Mouse (Mus musculus) C2C12 (cell line): ENCODE data around the gene Mesp2. TPM values are rescaled to one million over a fixed set of nuclear protein-coding genes. Genes with fewer than 3 reads are reported as not detected.

Experiments used
- H3K27me3 ChIP-seq: one replicate; pipeline ENCODE4 v1.6.1; 2011; ENCODE audit not compliant: control insufficient read depth, insufficient read depth, insufficient read length
- H3K36me3 ChIP-seq: one replicate; pipeline ENCODE4 v1.6.1; 2011; ENCODE audit not compliant: control insufficient read depth, insufficient read depth
- H3K4me3 ChIP-seq: one replicate; pipeline ENCODE4 v1.5.1; 2011; ENCODE audit warnings: mild to moderate bottlenecking, control low read depth; ENCODE audit not compliant: poor library complexity, insufficient read depth, severe bottlenecking
- H3K79me2 ChIP-seq: one replicate; pipeline ENCODE4 v1.6.1; 2011; ENCODE audit not compliant: control insufficient read depth, insufficient read depth
- H3K79me3 ChIP-seq: one replicate; pipeline ENCODE4 v1.6.1; 2011; ENCODE audit warnings: low read depth, control low read depth
- H3ac ChIP-seq: one replicate; pipeline ENCODE3; 2011; ENCODE audit warnings: low read depth; ENCODE audit not compliant: control insufficient read depth, insufficient read length
- CEBPB ChIP-seq: IDR thresholded peaks from one replicate; pipeline ENCODE4 v1.6.1; 2011; ENCODE audit warnings: low read depth, mild to moderate bottlenecking, control low read depth, moderate library complexity
- CTCF ChIP-seq: IDR thresholded peaks from one replicate; pipeline ENCODE4 v1.5.1; 2011; ENCODE audit not compliant: control insufficient read depth, insufficient read depth, insufficient read length
- FOSL1 ChIP-seq: IDR thresholded peaks from one replicate; pipeline ENCODE4 v1.8.0; 2011; ENCODE audit warnings: mild to moderate bottlenecking, low read length; ENCODE audit not compliant: poor library complexity, insufficient read depth, severe bottlenecking
- MAX ChIP-seq: IDR thresholded peaks from one replicate; pipeline ENCODE4 v1.6.1; 2011; ENCODE audit warnings: mild to moderate bottlenecking, control low read depth
- MYOD1 ChIP-seq: IDR thresholded peaks from one replicate; pipeline ENCODE4 v1.6.1; 2011; ENCODE audit warnings: low read depth; ENCODE audit not compliant: control insufficient read depth, insufficient read length
- MYOG ChIP-seq: IDR thresholded peaks from one replicate; pipeline ENCODE4 v1.6.1; 2011; ENCODE audit not compliant: control insufficient read depth, insufficient read length; ENCODE audit errors: extremely low read depth
- USF1 ChIP-seq: IDR thresholded peaks from one replicate; pipeline ENCODE4 v1.6.1; 2011; ENCODE audit warnings: low read depth, mild to moderate bottlenecking, control low read depth, moderate library complexity
- polyA plus RNA-seq: library from polyadenylated mRNA; unstranded; fragments of >200 nt; fragmentation: generic; extraction: Trizol; gene quantifications from one replicate; pipeline ENCODE4 v1.2.1, GENCODE M21; 2012; ENCODE audit warnings: missing spikeins

Mesp2 gene
- polyA plus RNA-seq, 1 experiment: 0.07 TPM

DNA sequence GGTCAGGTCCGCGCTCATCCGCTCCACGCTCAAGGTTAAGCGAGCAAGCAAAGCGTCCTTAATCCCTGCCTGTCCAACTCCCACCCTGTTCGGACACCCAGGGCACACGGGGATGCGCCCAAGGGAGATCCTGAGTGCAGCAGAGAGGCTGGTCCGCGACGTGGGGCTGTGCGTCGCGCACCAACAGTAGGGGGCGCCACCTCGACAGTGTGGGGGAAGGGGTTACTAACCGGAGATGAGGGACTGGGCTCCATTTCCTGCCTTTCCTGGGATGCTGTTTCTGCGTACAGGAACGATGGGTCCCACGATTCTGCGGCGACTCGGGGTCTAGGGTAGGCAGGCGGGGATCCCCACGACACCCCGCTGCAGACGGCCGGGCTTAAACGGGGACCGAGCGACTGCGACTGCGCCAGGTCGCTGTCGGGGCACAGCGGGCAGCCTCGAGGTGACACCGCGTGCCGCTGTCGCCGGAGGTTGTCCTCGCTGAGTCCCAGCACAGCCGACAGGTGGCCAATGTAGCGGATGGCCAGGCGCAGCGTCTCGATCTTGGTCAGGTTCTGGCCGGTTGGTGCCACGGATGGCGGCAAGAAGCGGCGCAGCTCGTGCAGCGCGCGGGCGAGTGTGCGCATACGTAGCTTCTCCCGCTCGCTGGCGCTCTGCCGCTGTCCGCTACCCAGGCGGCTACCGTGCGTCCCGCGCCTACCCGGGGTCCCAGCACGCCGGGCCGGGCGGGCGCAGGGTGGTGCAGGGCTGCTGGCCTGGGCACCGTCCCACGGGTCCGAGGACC lies 17.7 kb upstream of the Mesp2 start:
- Histone ChIP-seq H3K79me3 (no peaks in the 10 kb centered on the region), H3ac (no peak overlapping the region), H3K4me3 (no peak overlapping the region), H3K36me3 (no peaks in the 10 kb centered on the region), H3K27me3 (peaks cover 37% of the 10 kb centered on the region), H3K79me2 (no peaks in the 10 kb centered on the region)
- TF ChIP-seq MYOD1: no peak
- TF ChIP-seq USF1: no peak
- peak; percentile 69 for TF ChIP-seq CTCF
- no peak for TF ChIP-seq MYOG
- TF ChIP-seq MAX: no peak

DNA sequence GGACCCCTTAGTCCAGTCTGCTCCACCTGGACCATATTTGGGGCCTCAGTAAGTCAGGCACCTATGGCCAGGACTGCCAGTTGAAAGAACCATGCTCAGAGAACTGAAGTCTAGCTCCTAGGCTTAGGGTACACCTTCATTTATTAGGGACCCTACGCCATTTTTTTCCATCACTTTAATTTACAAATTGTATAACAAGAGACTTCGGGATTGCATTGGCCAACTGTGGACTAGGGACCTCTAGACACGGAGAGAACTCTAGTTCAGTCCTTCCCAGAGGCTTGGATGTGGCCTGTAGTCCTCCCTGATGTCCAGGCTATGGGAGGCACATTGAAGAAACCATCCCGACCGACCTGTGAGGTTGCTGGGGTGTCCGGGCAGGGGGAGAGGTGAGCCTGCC lies 16.8 kb upstream of the Mesp2 start, which contains the start of gene Mesp1:
Gene Mesp1 (minus strand): TSS at position 101 of the 400 bp plus-strand sequence.
- no peaks in the 10 kb centered on the region for H3K79me2 ChIP-seq

DNA sequence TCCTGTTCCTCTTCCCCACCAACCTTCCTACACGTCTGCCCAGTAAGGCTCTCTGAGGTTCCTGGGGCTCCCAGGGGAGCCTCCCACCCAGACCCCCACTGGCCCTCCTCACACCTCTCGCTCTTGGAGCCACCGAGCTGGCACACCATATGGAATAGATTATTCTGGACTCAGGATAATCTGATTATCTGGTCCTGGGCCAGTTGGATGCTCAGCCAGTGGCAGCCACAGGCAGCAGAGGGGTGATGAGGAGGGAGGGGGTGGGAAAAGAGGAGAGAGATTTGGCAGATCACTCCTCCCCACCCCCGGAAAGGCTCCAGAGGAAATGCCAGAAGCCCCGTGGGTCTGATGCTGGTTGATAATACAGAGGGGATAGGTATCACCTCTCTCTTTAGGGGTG lies 11.9 kb upstream of the Mesp2 start:
- no peak overlapping the region for H3ac ChIP-seq
- H3K27me3 ChIP-seq: peaks cover 5% of the 10 kb centered on the region
- no peak overlapping the region for H3K4me3 ChIP-seq
- H3K79me3 ChIP-seq: no peaks in the 10 kb centered on the region
- no peaks in the 10 kb centered on the region for H3K36me3 ChIP-seq
- TF ChIP-seq MYOG: no peak
- TF ChIP-seq USF1: no peak
- no peak for TF ChIP-seq CEBPB
- TF ChIP-seq FOSL1: no peak
- no peak for TF ChIP-seq CTCF
- no peak for TF ChIP-seq MAX
- no peak for TF ChIP-seq MYOD1
- H3K79me2 ChIP-seq: no peaks in the 10 kb centered on the region

More for the DNA sequence above, 16.8 kb upstream of the Mesp2 start, which contains the start of gene Mesp1:
- Histone ChIP-seq H3K36me3 (no peaks in the 10 kb centered on the region), H3K27me3 (peaks cover 35% of the 10 kb centered on the region), H3K4me3 (no peak within 1 kb of the TSS), H3ac (no peak within 1 kb of the TSS), H3K79me3 (no peaks in the 10 kb centered on the region)
- TF ChIP-seq FOSL1 (no peak), MYOD1 (no peak), USF1 (no peak), CEBPB (no peak), CTCF (no peak), MAX (no peak), MYOG (no peak)

DNA sequence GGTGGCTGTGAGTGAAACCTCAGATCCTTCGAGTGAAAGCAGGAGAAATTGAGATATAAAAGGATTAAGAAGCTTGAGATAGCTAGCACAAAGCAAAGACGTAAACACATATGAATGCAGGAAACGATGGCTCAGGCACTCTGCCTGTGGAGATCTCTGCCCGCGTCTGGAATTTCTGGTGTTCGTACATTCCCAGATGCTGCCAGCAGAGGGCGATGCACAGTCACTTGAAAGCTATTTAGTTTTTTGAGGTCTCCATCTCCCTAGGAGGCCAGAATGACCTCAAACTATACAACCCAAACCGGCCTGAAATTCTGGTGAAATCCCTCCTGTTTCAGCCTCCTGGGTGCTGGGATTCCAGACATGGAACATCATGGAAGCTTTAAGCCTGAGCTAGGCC lies 11.5 kb upstream of the Mesp2 start:
- H3ac ChIP-seq: no peak overlapping the region
- TF ChIP-seq CTCF (peak; percentile 47), FOSL1 (no peak)
- no peaks in the 10 kb centered on the region for H3K79me3 ChIP-seq
- H3K27me3 ChIP-seq: peaks cover 1% of the 10 kb centered on the region
- no peak overlapping the region for H3K4me3 ChIP-seq
- no peaks in the 10 kb centered on the region for H3K79me2 ChIP-seq
- no peaks in the 10 kb centered on the region for H3K36me3 ChIP-seq

DNA sequence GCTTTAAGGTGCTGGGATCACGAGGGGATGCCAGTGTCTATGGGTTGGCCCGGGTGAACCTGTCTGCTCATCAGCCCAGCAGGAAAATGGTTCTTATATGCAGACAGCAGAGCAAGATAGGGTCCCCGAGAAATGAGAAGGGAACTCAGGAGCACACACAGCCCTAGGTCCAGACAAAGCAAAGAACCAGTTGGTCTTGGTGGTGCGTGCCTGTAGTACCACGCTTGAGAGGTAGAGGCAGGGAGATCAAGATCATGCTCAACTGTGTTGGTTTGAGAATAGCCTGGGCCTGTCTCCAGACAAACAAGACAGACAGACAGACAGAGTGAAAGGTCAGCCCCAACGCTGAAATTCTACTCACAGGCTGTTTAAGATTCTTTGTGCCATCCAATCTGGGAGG lies 11.0 kb upstream of the Mesp2 start:
- Histone ChIP-seq H3K27me3 (no peaks in the 10 kb centered on the region), H3K79me2 (no peaks in the 10 kb centered on the region), H3K4me3 (no peak overlapping the region), H3ac (no peak overlapping the region), H3K36me3 (no peaks in the 10 kb centered on the region), H3K79me3 (no peaks in the 10 kb centered on the region)
- TF ChIP-seq MAX: no peak
- no peak for TF ChIP-seq USF1
- no peak for TF ChIP-seq MYOD1
- no peak for TF ChIP-seq MYOG
- no peak for TF ChIP-seq FOSL1
- no peak for TF ChIP-seq CTCF
- no peak for TF ChIP-seq CEBPB

DNA sequence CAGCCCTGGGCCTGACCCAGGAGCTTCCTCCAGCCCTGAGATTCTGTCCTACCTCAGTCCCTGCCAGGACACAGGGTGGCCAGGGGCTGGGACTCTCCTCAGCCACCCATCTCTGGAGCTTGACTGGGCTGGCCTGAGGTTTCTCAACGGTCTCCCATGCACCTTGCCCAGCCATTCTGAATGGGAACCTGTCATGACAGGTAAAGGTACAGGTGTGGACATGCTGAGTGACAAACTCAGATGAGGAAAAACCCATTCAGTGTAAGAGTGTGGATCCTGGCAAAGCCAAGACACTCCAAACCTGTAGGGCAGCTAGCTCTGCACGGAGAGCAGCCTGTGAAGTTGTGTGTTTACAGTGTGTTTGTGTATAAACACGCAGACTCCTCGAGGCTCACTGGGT lies 10.2 kb upstream of the Mesp2 start:
- Histone ChIP-seq H3K79me3 (no peaks in the 10 kb centered on the region), H3K4me3 (no peak overlapping the region)
- TF ChIP-seq MAX (no peak), CEBPB (no peak)

More for the DNA sequence above, 10.2 kb upstream of the Mesp2 start:
- Histone ChIP-seq H3K27me3 (no peaks in the 10 kb centered on the region), H3K79me2 (no peaks in the 10 kb centered on the region), H3K36me3 (no peaks in the 10 kb centered on the region), H3ac (no peak overlapping the region)
